Mouse (Mus musculus): Measurements from ENCODE around the gene Gm3285.

- TF ChIP-seq CTCF (IDR thresholded peaks at IDR 0.05; ENCODE audit: insufficient read depth, low read length): no peak
- TF ChIP-seq POLR2A (IDR thresholded peaks at IDR 0.05; ENCODE audit: borderline replicate concordance, extremely low read depth, low read depth, low read length): no peak
Observed at GRCm38 (mm10) chr10:77861675-77862074, at the start of gene Gm3285.

All from lung, adult 2 months (tissue).